Comparison of ENCODE assay signal across 24 mouse cellular contexts in the genomic region with DNA sequence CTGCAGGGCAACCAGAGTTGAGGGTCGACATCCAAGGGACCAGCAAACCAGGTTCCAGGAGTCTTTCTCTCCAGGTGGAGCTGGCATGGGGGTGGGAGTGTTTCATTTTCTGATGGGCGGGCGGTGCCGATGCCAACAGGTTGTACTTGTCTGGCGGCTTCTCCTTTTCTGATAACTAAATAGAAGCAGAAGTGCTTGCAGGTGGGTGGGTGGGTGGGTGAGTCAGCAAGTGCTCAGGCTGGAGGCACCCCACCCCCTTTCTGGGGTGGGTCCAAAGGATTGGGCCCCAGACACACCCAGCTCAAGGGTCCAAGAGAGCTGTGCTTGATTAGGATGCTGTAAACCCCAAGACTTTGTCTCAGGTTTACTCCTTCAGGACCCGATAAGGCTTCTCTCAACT. TPM values are rescaled to one million over a fixed set of nuclear protein-coding genes. Genes with fewer than 3 reads are reported as not detected.
DNase-seq lines count a peak whose midpoint lies in the region; ATAC-seq lines count a peak whose summit lies in the region.
"Had no signal": no experiment of that assay in that cellular context is flagged by ENCODE, and none has a peak within 500 bp of the region (broad histone marks: within the 10 kb centered on the region; RNA-seq: fewer than 3 reads in every experiment).

No protein-coding gene starts in this region.

- 74% methylated on average over 6 of the region's 6 CpGs for WGBS in intestine, embryonic 16.5 days
- 76% methylated on average over 6 of the region's 6 CpGs for WGBS in stomach, embryonic 14.5 days
- WGBS in midbrain, embryonic 15.5 days: 93% methylated on average over 6 of the region's 6 CpGs

- peak; percentile 91 for ATAC-seq in intestine, embryonic 16.5 days
- ATAC-seq in stomach, embryonic 14.5 days (ENCODE audit: insufficient number of reproducible peaks, insufficient read depth, low FRiP score, low read depth): peak; percentile 70
- ATAC-seq in midbrain, embryonic 15.5 days (replicated peaks): no peak
- ATAC-seq: activated CD4-positive, CD25-positive, alpha-beta regulatory T cell, adult 4 months; forebrain, postnatal 0 days; Patski had no signal

- no peaks in the 10 kb centered on the region for H3K27me3 ChIP-seq in intestine, embryonic 16.5 days (replicated peaks; ENCODE audit: control insufficient read depth, insufficient read depth, low read length)
- H3K27me3 ChIP-seq in stomach, embryonic 14.5 days (ENCODE audit: control insufficient read depth, insufficient read depth, low read length): no peaks in the 10 kb centered on the region
- no peaks in the 10 kb centered on the region for H3K27me3 ChIP-seq in midbrain, embryonic 15.5 days (replicated peaks)
- H3K27me3 ChIP-seq: hindbrain, embryonic 12.5 days; kidney, embryonic 15.5 days; Patski had no signal

- no peaks in the 10 kb centered on the region for H3K9me3 ChIP-seq in intestine, embryonic 16.5 days (ENCODE audit: control insufficient read depth, low read length)
- no peaks in the 10 kb centered on the region for H3K9me3 ChIP-seq in stomach, embryonic 14.5 days (ENCODE audit: control insufficient read depth, low read depth, low read length)
- no peaks in the 10 kb centered on the region for H3K9me3 ChIP-seq in midbrain, embryonic 15.5 days
- H3K9me3 ChIP-seq: forebrain, embryonic 10.5 days; heart, embryonic 12.5 days; hindbrain, embryonic 12.5 days; kidney, embryonic 15.5 days; megakaryocyte, embryonic 14.5 days had no signal

- peak overlapping the region; percentile 82 for H3K27ac ChIP-seq in intestine, embryonic 16.5 days (ENCODE audit: low read length)
- peak overlapping the region; percentile 73; the same call in 1 of the 2 replicates for H3K27ac ChIP-seq in stomach, embryonic 14.5 days (ENCODE audit: low read length)
- no peak overlapping the region for H3K27ac ChIP-seq in midbrain, embryonic 15.5 days
- H3K27ac ChIP-seq: forebrain, embryonic 10.5 days; hindbrain, embryonic 12.5 days; kidney, embryonic 15.5 days; liver, embryonic 14.5 days had no signal

- no peak overlapping the region for H3K9ac ChIP-seq in intestine, embryonic 16.5 days (ENCODE audit: low read depth, low read length)
- no peak overlapping the region for H3K9ac ChIP-seq in stomach, embryonic 14.5 days (replicated peaks; ENCODE audit: low read depth, low read length)
- H3K9ac ChIP-seq in midbrain, embryonic 15.5 days: no peak overlapping the region
- H3K9ac ChIP-seq: forebrain, postnatal 0 days; heart, embryonic 12.5 days; hindbrain, embryonic 12.5 days; kidney, embryonic 15.5 days; liver, embryonic 14.5 days had no signal

- H3K4me3 ChIP-seq in intestine, embryonic 16.5 days (ENCODE audit: low read length): no peak overlapping the region
- no peak overlapping the region for H3K4me3 ChIP-seq in stomach, embryonic 14.5 days (ENCODE audit: low read depth, low read length)
- H3K4me3 ChIP-seq in midbrain, embryonic 15.5 days: no peak overlapping the region
- H3K4me3 ChIP-seq: forebrain, embryonic 10.5 days; heart, embryonic 12.5 days; hindbrain, embryonic 12.5 days; kidney, embryonic 15.5 days; myocyte had no signal

- DNase-seq in urinary bladder, adult 2 months (ENCODE audit: low spot score): peak; percentile 29
- DNase-seq in urinary bladder, postnatal 10 days (ENCODE audit: low spot score): no peak
- DNase-seq in heart, adult 9 months (ENCODE audit: low spot score in 2 of 2): no peak
- no peak for DNase-seq in layer of hippocampus, postnatal 36 days
- DNase-seq: adrenal gland, postnatal 14 days; cerebellum, adult 11-12 months; cerebellum, postnatal 14 days; forebrain, postnatal 0 days; heart, postnatal 14 days; midbrain, embryonic 14.5 days; right cerebral cortex, postnatal 14 days; thymus, postnatal 36 days had no signal

- H3K36me3 ChIP-seq in intestine, embryonic 16.5 days (ENCODE audit: control insufficient read depth, insufficient read depth, low read length): peaks cover 4% of the 10 kb centered on the region; the same call in 1 of the 2 replicates
- H3K36me3 ChIP-seq in stomach, embryonic 14.5 days (ENCODE audit: control insufficient read depth, insufficient read depth, low read length): peaks cover 6% of the 10 kb centered on the region; the same call in 1 of the 2 replicates
- no peaks in the 10 kb centered on the region for H3K36me3 ChIP-seq in midbrain, embryonic 15.5 days (replicated peaks)
- H3K36me3 ChIP-seq: forebrain, embryonic 10.5 days; hindbrain, embryonic 12.5 days had no signal

- peak overlapping the region; percentile 19; the same call in 1 of the 2 replicates for H3K4me2 ChIP-seq in intestine, embryonic 16.5 days (ENCODE audit: low read depth, low read length)
- no peak overlapping the region for H3K4me2 ChIP-seq in stomach, embryonic 14.5 days (replicated peaks; ENCODE audit: low read depth, low read length)
- H3K4me2 ChIP-seq in midbrain, embryonic 15.5 days: no peak overlapping the region
- H3K4me2 ChIP-seq: heart, embryonic 12.5 days; hindbrain, embryonic 12.5 days; kidney, embryonic 15.5 days had no signal

- peaks cover 31% of the 10 kb centered on the region for H3K4me1 ChIP-seq in intestine, embryonic 16.5 days (ENCODE audit: control insufficient read depth, insufficient read depth, low read length)
- H3K4me1 ChIP-seq in stomach, embryonic 14.5 days (ENCODE audit: control insufficient read depth, insufficient read depth, low read length): peaks cover 5% of the 10 kb centered on the region; the same call in 1 of the 2 replicates
- H3K4me1 ChIP-seq in midbrain, embryonic 15.5 days: no peaks in the 10 kb centered on the region
- H3K4me1 ChIP-seq: forebrain, embryonic 10.5 days; heart, embryonic 12.5 days; hindbrain, embryonic 12.5 days had no signal

RNA-seq across cellular contexts. Expression of a gene that starts 11.6 kb away (rescaled TPM):
- polyA plus RNA-seq in urinary bladder, adult 2 months (2012; rRNA removed): 39.0 and 46.7 TPM in 2 replicates
- polyA plus RNA-seq in intestine, embryonic 16.5 days (2015; fragmentation: Nextera tagmentation; extraction: Ambion mirVana): 40.3 and 44.9 TPM in 2 replicates
- polyA plus RNA-seq in stomach, embryonic 14.5 days (2014; fragmentation: Nextera tagmentation; extraction: Ambion mirVana): 24.2 and 27.7 TPM in 2 replicates
- total RNA-seq in layer of hippocampus, postnatal 36 days (2021): 10 to 100 TPM in 1 of 2 experiments, 1 to 10 TPM in 1; 9.2 to 10.2 TPM
- 14.1 and 16.7 TPM in 2 replicates for polyA plus RNA-seq in midbrain, embryonic 15.5 days (2015; fragmentation: Nextera tagmentation; extraction: Ambion mirVana)

RNA-seq across cellular contexts. Expression of a gene that starts 40.0 kb away (rescaled TPM):
- 11.2 and 13.1 TPM in 2 replicates for polyA plus RNA-seq in urinary bladder, adult 2 months (2012; rRNA removed)
- 6.8 and 7.2 TPM in 2 replicates for polyA plus RNA-seq in intestine, embryonic 16.5 days (2015; fragmentation: Nextera tagmentation; extraction: Ambion mirVana)
- polyA plus RNA-seq in stomach, embryonic 14.5 days (2014; fragmentation: Nextera tagmentation; extraction: Ambion mirVana): 9.0 and 9.2 TPM in 2 replicates
- total RNA-seq in layer of hippocampus, postnatal 36 days (2021): 1 to 10 TPM; 6.2 to 8.7 TPM
- polyA plus RNA-seq in midbrain, embryonic 15.5 days (2015; fragmentation: Nextera tagmentation; extraction: Ambion mirVana): 7.3 and 8.2 TPM in 2 replicates
